Mouse (Mus musculus): ENCODE data around the gene Ripply1.

The Ripply1 gene

GRCm38 (mm10) chrX:139782278-139783044 lies at the start of gene Ripply1:
Gene Ripply1, minus strand, starts transcription at chrX:139782353.
- no peak for DNase-seq (ENCODE audit: low spot score)

GRCm38 (mm10) chrX:139828363-139829092 lies 46.4 kb upstream of the Ripply1 start:
- DNase-seq (ENCODE audit: low spot score): no peak

GRCm38 (mm10) chrX:139826926-139827325 lies 44.8 kb upstream of the Ripply1 start:
- DNase-seq (ENCODE audit: low spot score): no peak

- no peak for DNase-seq (ENCODE audit: low spot score)
Observed at GRCm38 (mm10) chrX:139825402-139825801, 43.2 kb upstream of the Ripply1 start.

- no peak for DNase-seq (ENCODE audit: low spot score)
Observed at GRCm38 (mm10) chrX:139815201-139815600, 33.0 kb upstream of the Ripply1 start.

- peak; percentile 61 for DNase-seq (ENCODE audit: low spot score)
Observed at GRCm38 (mm10) chrX:139814018-139814635, 32.0 kb upstream of the Ripply1 start.

- peak; percentile 36 for DNase-seq (ENCODE audit: low spot score)
Observed at GRCm38 (mm10) chrX:139813299-139814002, 31.3 kb upstream of the Ripply1 start.

GRCm38 (mm10) chrX:139812636-139813298 lies 30.6 kb upstream of the Ripply1 start:
- DNase-seq (ENCODE audit: low spot score): no peak

- DNase-seq (ENCODE audit: low spot score): no peak
Observed at GRCm38 (mm10) chrX:139808501-139808900, 26.3 kb upstream of the Ripply1 start.

- DNase-seq (ENCODE audit: low spot score): no peak
Observed at GRCm38 (mm10) chrX:139808085-139808484, 25.9 kb upstream of the Ripply1 start.

- DNase-seq (ENCODE audit: low spot score): no peak
Observed at GRCm38 (mm10) chrX:139807391-139807790, 25.2 kb upstream of the Ripply1 start.

GRCm38 (mm10) chrX:139805918-139806317 lies 23.8 kb upstream of the Ripply1 start:
- DNase-seq (ENCODE audit: low spot score): no peak

GRCm38 (mm10) chrX:139803028-139803427 lies 20.9 kb upstream of the Ripply1 start:
- no peak for DNase-seq (ENCODE audit: low spot score)

- DNase-seq (ENCODE audit: low spot score): no peak
Observed at GRCm38 (mm10) chrX:139800406-139800878, 18.3 kb upstream of the Ripply1 start, which contains the start of gene Cldn2. Gene Cldn2, plus strand, starts transcription at chrX:139800828.

- no peak for DNase-seq (ENCODE audit: low spot score)
Observed at GRCm38 (mm10) chrX:139799953-139800352, 17.8 kb upstream of the Ripply1 start.

GRCm38 (mm10) chrX:139797875-139798274 lies 15.7 kb upstream of the Ripply1 start:
- no peak for DNase-seq (ENCODE audit: low spot score)

GRCm38 (mm10) chrX:139796037-139796436 lies 13.9 kb upstream of the Ripply1 start:
- no peak for DNase-seq (ENCODE audit: low spot score)

GRCm38 (mm10) chrX:139794072-139794845 lies 12.1 kb upstream of the Ripply1 start:
- DNase-seq (ENCODE audit: low spot score): no peak

- DNase-seq (ENCODE audit: low spot score): no peak
Observed at GRCm38 (mm10) chrX:139785764-139786163, 3.6 kb upstream of the Ripply1 start.

- DNase-seq (ENCODE audit: low spot score): no peak
Observed at GRCm38 (mm10) chrX:139783045-139783422, 881 bp upstream of the Ripply1 start.

- no peak for DNase-seq (ENCODE audit: low spot score)
Observed at GRCm38 (mm10) chrX:139781563-139781962, 590 bp downstream of the Ripply1 start.

Data from c-Kit-positive CD71-positive TER-119-positive erythroid progenitor cells, embryonic 14.5 days (primary cell).